Mouse (Mus musculus) megakaryocyte, embryonic 14.5 days (primary cell): ENCODE measurements around the gene Cdc42bpa.

ENCODE experiments used
- FLI1 ChIP-seq: IDR thresholded peaks from 2 replicates; pipeline ENCODE4 v1.6.1; 2012; ENCODE audit warnings: low read length, inconsistent platforms, mixed read lengths
- GATA1 ChIP-seq: IDR thresholded peaks from 3 replicates; pipeline ENCODE4 v1.6.1; 2012; ENCODE audit warnings: mixed read lengths, low read length, inconsistent platforms, borderline replicate concordance

GRCm38 (mm10) chr1:180184768-180185167, 224.5 kb downstream of the Cdc42bpa start:
- TF ChIP-seq GATA1: no peak
- TF ChIP-seq FLI1: no peak
